Mouse (Mus musculus) spleen, adult 2 months (tissue): ENCODE results near the gene Sorcs1.

ENCODE experiments used
- CTCF ChIP-seq: fragments of 200-500 bp; IDR thresholded peaks from 2 replicates; pipeline ENCODE4 v1.5.1; 2011; ENCODE audit warnings: mild to moderate bottlenecking, inconsistent platforms; ENCODE audit not compliant: insufficient read depth, insufficient read length, insufficient replicate concordance; ENCODE audit errors: extremely low read depth
- POLR2A ChIP-seq: fragments of 200-500 bp; IDR thresholded peaks from 2 replicates; pipeline ENCODE4 v1.6.1; 2011; ENCODE audit warnings: low read depth, low read length, inconsistent platforms

- TF ChIP-seq CTCF = no peak
- no peak for TF ChIP-seq POLR2A
These were observed 64.4 kb downstream of the Sorcs1 start for GRCm38 (mm10) chr19:50614013-50614412.
